Mouse (Mus musculus) liver, postnatal 0 days (tissue): ENCODE measurements at regions not wholly inside any gene's neighbourhood (a gene's known extent, or its start where the extent isn't known, plus 50 kb on each side); places are given as distances from the start of the nearest gene placed in this dataset.

Experiments used
- CTCF ChIP-seq: sonication (generic); IDR thresholded peaks from 2 replicates; pipeline ENCODE4 v1.5.1; 2016; ENCODE audit warnings: antibody characterized with exemption, low read depth
- EP300 ChIP-seq: IDR thresholded peaks from 2 replicates; pipeline ENCODE4 v1.6.1; 2016; ENCODE audit warnings: antibody characterized with exemption, low read depth, mild to moderate bottlenecking

DNA sequence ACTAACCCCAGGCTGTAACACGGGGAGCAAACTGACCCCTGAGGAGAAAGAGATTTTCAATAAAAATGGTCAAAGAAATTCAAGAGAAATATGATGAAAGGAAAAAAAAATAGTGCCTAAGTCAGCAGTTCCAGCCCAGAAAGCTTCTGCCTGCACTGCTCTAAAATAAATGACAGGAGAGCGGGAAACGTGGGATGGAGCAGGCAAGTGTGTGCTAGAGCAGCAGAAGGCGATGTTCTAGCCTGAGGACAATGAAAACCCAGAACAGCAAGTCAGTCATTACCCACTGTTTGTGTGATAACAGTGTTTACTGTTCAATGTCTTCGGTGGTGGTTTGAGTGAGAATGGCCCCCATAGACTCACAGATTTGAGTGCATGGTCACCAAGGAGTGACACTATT is 91.4 kb upstream of the Rmdn2 start:
- TF ChIP-seq CTCF, result no peak
- TF ChIP-seq EP300, result no peak
